Mouse (Mus musculus) gastrocnemius, adult 8-10 months (tissue): ENCODE data around the gene Fam3c. TPM values are rescaled to one million over a fixed set of nuclear protein-coding genes. Genes with fewer than 3 reads are reported as not detected.

Experiments
- DNase-seq, 2 experiments: peaks; one replicate each; pipeline ENCODE4 v3.0.0; 2022; ENCODE audit warnings: low spot score in 2 of 2
- total RNA-seq, 4 experiments: library from RNA; stranded (reverse); gene quantifications; 2 replicates each; pipeline ENCODE4 v1.2.4; 2022

The Fam3c gene
- 10 to 100 TPM; 18.4 to 23.3 (median 20.8) TPM for total RNA-seq

- peak; percentile 89 to 91 for DNase-seq
Observed at GRCm38 (mm10) chr6:22356086-22356507, at the start of gene Fam3c. Gene Fam3c (minus strand): TSS chr6:22356243.

GRCm38 (mm10) chr6:22405021-22405420 lies 49.0 kb upstream of the Fam3c start:
- no peak for DNase-seq

- no peak for DNase-seq
Observed at GRCm38 (mm10) chr6:22403736-22404135, 47.7 kb upstream of the Fam3c start.

- no peak for DNase-seq
Observed at GRCm38 (mm10) chr6:22403317-22403716, 47.3 kb upstream of the Fam3c start.

DNA sequence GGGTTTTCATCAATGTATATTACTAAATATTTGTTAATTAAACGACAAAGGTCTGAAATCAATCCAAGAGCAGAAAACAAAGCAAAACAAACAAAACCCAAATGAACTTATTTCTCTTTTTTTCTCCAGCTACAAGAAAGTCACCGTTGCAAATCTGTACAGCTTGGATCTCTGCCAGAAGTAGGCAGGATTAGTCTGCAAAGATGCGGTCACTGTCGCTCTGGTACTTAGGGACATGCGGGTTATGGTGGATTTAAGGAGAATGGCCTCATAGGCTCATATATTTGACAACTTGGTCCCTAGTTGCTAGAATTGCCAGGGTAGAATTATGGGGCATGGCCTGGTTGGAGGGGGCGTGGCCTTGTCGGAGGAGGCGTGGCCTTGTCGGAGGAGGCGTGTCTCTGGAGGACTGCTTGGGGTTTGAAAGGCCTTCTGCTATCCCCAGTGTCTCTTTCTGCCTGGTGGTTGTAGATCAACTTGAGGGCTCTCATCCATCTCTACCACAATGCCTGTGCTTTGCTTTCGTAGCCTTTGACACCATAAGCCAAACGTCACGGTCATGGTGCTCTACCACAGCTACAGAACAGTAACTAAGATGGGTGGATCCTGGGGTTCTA lies 46.6 kb upstream of the Fam3c start:
- no peak for DNase-seq

- DNase-seq: no peak
Observed at GRCm38 (mm10) chr6:22402037-22402436, 46.0 kb upstream of the Fam3c start.

GRCm38 (mm10) chr6:22398079-22398774 lies 42.2 kb upstream of the Fam3c start:
- DNase-seq: no peak

GRCm38 (mm10) chr6:22395207-22395606 lies 39.2 kb upstream of the Fam3c start:
- DNase-seq: no peak

DNA sequence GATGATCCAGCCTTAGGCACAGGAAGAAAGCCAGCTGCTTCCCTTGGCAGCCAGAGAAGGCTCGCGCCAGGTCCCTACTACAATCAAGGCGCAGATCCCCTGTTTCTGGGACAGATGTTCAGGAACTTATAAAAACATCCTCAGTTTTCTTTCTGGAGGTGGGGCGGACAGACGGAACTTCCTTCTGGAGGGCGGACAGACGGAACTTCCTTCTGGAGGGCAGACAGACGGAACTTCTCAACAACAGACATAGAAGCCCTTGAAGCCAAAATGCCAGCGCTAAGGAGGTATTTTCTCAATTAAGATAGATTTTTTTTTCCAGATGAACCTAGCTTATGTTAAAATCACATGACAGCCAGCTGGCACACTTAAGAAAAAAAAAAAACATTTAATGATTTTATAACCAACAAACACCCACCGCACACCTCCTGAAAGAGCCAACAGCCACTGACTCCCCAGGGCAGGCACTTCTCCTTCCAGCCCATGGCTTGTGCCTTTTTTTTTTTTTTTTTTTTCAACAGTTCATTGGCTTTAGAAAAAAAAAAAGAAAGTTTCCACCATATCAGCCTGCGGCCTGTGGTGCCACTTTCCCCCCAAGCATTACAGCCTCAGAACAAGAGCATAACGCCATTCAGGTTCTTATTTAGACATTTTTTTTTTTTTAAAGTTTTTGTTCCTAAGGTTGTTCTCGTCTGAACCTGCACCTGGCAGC lies 34.8 kb upstream of the Fam3c start:
- no peak for DNase-seq

- no peak for DNase-seq
Observed at GRCm38 (mm10) chr6:22385254-22385870, 29.3 kb upstream of the Fam3c start.

DNA sequence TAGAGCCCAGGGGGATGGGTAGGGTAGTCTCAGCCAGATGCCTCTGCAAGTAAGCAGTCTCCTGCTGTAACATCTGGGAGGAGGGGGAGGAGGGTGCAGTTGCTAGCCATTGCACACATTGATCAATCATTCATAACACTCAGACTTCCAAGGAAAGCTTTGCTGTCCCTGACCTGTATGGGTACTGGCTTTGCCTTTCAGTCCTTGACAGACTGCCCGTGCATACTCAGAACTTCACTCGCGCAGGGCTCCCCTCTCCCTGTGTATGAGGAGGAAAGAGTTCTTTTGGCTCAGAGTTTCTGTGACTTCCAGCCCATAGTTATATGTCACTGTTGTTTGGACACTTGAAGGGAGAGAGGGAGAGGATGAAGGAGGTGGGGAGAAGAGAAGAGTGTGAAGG lies 24.2 kb upstream of the Fam3c start:
- no peak for DNase-seq

- DNase-seq: no peak
Observed at GRCm38 (mm10) chr6:22379831-22380230, 23.8 kb upstream of the Fam3c start.

GRCm38 (mm10) chr6:22378462-22378861 lies 22.4 kb upstream of the Fam3c start:
- no peak for DNase-seq

DNA sequence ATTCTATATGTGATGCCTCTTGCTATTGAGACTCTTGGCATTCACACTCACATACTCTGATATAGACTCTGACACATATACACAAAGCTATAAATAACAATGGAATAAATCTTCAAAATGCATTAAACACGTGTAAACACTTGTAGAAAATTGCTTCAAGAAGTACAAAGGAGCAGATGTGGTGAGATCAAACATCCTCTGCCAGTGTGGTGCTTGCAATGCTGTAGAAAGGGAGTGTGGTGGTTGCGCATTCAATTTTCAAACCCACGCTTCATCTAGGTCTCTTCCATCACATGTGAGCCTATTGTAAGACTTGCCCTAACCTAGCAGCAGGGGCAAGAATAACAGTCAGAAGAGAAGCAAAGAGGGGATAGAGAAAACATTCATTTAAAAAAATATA lies 18.7 kb upstream of the Fam3c start:
- DNase-seq: no peak

DNA sequence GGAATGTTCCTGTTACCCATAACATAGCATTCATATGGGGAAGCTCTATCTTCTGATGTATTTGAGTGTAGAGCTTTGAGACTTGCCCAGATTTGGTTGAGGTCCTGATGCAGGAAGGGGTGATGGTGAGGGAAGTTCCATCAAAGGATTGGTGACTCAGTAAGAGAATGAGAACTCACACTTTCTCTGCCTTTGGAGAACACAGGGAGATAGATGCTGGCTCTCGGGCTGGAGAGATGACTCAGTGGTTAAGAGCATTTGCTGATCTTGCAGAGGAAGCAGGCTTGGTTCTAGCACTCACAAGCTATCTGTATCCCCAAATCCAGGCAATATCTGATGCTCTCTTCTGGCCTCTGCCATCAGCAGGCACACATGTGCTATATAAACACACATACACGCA lies 17.4 kb upstream of the Fam3c start:
- no peak for DNase-seq

DNA sequence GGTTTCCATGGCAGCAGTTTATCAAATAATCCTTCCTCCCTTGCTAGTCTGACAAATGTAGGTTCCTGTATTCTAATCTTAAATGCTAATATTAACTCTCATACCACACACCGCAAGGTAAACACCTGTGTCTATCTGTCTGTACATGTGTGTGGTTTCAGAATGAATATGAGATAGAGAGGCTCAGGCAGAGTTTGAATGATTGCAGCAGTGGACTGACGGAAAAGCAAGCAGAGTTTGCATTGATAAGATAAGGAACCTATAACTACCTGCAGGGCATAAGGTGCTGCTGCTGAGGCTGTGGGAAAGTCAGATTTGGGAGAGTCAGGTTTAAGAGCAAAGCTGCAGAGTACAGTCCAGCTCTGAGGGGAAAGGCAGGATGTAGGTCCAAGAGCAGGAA lies 10.9 kb upstream of the Fam3c start:
- DNase-seq: no peak

DNA sequence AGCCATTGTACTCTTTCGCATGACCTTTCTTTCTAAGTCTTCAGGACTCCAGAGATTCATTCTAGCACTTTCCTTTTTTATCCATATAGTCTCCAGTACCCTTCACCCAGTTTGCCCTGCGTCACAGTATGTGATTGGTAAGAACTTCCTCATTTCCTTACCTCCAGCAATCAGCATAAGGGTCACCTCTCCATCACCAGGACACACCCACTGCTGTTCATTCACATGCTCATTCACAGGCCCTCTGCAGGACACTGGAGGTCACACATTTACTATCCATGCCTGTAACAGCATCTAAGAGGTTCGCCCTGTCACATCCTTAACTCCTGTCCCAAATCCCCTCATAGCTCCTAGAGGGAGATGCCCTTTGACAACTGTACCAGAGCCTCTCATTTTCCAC lies 7.5 kb upstream of the Fam3c start:
- no peak for DNase-seq

GRCm38 (mm10) chr6:22361941-22362340 lies 5.9 kb upstream of the Fam3c start:
- no peak for DNase-seq

- no peak for DNase-seq
Observed at GRCm38 (mm10) chr6:22359019-22359418, 3.0 kb upstream of the Fam3c start.

- DNase-seq: no peak
Observed at GRCm38 (mm10) chr6:22357351-22357750, 1.3 kb upstream of the Fam3c start.

DNA sequence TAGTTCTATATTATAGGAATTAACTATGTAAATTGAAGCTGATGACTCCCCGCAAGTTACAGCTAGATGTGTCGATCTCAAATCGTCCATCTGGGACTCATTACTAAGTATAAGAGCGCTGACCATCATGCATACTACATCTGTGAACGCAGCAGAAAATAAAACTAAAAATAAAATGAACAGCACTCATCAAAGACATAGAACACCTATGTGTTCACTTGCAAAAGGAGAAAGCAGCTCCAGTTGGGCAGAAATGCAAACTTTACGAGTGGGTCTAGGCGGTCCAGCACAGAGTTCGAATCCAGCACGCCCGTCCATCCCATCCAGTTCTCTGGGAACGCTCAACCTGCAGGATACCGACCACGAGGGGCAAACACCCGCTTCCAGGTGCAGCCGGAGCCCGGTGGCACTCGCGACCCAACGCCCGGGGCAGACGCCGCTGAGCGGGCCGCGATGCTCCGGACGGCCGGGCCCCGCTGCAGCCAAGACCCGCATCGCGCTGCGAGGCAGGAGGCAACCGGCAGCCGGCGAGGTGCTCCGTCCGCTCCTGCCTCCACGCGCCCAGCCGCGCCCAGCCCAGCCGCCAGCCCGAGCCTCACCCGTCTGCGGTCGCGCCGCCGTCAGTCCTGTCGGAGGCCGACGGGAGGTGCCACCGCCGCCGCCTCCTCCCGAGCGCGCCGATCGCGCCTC lies 502 bp downstream of the Fam3c start:
- no peak for DNase-seq

GRCm38 (mm10) chr6:22354675-22355074 lies 1.4 kb downstream of the Fam3c start:
- DNase-seq: no peak
